Mouse (Mus musculus) CD4-positive helper T cell, adult 2 months (primary cell): ENCODE measurements at regions not wholly inside any gene's neighbourhood (a gene's known extent, or its start where the extent isn't known, plus 50 kb on each side); places are given as distances from the start of the nearest gene placed in this dataset.

Source experiments
- DNase-seq: peaks from one replicate; pipeline ENCODE4 v3.0.0-alpha.2; 2012; ENCODE audit warnings: low read depth, missing footprints, low spot score

DNA sequence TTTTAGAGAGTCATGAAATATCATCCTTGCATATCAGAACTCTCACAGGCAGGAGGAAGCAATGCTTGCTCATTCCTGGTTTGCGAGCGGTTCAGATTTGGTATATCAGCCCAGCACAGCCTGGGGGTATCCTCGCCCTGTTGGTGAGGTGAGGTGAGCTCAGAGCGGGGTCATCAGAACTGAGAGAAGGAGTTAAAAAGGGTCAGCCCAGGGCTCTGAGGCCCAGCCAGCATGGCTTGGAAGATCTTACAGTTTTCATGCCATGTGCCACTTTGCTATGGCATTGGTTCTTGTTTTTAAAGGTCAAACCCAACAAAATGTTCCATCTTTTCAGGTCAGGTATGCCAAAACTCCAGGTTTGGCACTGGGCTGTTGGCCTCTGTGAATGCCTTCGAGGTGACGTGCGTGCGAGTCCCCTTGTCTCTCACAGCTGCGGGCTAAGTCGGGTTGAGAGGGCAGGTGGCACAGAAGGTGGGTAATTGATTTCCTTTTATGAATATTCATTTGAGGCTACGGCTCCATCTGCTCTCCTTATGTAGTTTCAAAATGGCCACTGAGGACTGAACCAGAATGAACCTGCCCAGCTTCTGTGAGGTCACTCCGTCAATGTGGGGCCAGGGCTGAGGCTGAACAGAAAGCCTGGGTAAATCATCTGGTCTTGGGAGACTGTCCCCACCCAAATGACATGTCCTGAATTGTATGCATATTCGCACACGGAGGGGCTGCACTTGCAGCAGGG, 86.3 kb downstream of the Hhipl2 start:
- no peak for DNase-seq

DNA sequence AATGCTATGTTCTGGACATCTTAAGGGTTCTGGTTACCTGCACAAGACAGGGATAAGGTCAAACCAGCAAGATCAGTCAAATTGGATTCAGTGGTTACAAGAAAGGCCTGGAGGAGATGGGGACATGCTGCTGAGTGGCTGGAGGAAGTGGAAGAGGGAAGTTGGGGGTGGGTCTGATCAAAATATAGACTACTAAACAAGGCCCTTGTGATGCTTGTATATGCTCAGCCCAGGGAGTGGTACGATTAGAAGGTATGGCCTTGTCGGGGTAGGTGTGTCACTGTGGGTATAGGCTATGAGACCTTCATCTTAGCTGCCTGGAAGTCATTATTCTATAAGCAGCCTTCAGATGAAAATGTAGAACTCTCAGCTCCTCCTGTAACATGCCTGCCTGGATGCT, 89.9 kb downstream of the Hhipl2 start:
- DNase-seq, result no peak

DNA sequence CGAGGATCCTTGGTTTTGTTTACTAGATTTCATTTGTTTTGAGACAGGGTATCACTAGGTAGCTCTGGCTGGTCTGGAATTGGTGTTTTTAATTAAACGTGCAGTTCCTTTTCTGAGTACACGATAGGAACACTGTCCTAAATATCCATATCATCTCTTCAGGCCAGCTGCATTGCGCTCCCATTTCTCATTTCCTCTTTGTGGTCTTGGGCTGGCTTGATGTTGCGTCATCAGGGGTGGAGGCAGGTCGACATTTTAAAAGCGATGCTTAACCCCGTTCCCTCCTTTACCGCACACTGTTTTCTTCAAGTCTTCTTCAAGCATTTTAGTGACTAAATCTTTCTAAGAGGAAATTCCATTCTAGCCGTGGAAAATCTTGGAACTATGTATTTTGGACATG, 92.7 kb downstream of the Hhipl2 start:
- DNase-seq, result no peak

DNA sequence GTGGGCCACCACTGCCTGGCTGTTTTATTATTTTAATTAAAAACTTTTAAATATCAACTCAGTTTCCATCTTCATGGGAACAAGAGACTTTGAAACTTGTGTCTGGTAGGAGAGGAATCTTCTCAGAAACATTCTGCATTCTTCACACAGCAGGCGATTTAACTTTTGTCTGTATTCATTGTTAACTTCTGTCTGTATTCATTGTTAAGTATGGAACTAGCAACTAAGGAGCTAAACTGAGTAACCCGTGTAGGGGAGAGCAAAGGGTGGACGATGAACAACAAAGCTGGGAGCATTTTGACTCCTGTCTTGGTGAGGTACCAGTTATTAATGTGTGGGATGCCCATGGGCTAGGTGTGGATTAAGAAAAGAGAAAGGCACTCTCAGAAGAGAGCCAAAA, 95.9 kb downstream of the Hhipl2 start:
- no peak for DNase-seq

DNA sequence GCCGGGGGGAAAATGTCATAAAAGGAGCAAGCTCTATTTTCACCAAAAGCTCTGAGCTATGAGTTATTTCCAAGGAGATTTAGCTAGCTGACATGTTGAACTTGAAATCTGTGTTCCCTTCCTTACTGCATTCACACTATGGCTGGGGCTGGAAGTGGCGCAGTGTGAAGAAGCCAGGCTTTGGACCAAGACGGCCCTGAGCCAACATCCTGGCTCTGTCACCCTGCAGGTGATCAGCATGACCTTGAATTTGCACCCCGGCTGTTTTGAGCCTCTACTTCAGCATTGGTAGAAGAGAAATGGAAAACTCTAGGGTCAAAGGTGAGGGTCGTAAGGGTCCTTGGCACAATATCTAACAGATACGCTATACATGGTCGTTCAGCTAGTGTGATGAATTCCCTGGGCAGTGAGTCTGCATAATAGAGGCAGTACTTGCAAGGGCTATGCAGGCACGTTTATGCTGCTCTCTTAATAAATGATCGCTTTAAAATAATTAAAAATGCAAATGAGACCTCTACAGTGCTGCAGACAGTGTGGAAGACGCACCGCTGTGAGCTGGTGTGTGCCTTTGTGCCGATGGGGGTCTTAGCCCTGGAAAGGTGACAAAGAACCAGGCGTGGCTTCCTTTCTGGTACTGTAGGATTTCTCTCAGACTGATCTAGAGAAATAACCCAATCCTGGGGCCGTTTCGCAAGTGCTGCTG, 96.4 kb downstream of the Hhipl2 start:
- DNase-seq, result no peak

DNA sequence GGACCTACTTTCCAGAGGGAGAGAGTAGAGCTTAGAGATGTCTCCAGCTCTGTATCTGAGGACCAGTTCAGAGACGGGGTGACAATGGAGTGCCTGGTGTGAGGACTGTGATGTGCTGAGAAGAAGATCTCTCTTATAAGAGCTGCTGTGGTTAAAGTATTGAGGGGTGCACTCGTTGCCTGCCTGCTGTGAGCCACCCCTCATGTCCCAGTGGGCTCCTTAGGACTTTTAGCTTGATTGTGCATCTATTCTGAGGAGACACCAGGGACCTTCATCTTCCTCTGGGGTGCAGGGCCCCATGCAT, 96.9 kb downstream of the Hhipl2 start:
- no peak for DNase-seq

DNA sequence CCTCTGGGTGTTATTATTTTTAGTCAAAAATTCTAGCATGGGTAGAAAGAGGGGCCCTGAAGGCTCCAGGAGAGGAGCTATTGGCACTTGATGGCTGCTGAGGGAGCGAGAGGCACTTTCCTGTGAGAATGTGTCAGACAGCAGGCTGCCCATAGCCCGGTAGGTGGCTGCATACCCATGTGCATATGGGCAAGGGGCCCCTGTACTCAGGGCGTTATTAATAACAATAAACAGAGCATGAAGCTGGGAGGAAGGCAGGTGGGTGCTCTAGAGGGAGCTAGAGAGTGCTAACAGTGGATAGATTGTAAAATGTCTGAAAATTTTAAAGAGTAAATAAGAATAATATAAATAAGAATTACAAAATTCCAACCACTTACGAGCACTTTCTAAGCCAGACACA, 98.2 kb downstream of the Hhipl2 start:
- DNase-seq, result no peak

DNA sequence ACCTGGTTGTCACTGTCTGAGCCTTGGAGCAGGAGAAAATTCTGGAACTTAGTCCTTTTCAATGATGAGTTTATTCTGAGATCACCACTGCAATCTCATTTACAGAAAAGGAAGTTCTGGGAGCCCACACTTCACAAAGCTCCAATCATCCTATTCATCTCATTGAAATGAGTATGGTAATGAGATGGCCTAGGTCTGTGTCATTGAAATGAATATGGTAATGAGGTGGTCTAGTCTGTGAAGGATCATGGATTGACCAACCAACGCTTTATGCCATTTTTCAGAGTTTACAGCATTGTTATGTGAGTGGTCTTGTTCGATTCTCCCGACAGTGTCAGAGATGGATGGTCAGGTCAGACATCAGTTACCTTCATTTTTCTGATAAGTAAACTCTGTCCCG, 99.2 kb downstream of the Hhipl2 start:
- no peak for DNase-seq

DNA sequence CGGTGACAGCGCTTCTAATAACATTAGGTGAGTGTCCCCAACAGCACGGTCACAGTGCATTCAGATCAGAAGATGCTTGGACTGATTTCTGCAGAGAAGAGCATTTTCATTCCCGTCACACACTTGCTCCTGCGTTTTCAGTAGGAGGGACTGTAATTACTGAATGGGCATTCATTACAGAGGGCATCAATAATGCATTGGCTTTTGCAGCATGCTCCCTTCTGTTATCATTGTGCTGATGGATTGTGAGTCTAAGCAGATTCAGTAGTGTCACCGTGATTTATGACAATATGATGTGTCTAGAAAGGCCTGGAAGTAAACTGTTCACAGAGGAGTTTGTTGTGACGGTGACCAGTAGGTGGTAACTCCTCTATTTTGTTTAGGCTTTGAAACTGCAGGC, 103.6 kb downstream of the Hhipl2 start:
- no peak for DNase-seq

DNA sequence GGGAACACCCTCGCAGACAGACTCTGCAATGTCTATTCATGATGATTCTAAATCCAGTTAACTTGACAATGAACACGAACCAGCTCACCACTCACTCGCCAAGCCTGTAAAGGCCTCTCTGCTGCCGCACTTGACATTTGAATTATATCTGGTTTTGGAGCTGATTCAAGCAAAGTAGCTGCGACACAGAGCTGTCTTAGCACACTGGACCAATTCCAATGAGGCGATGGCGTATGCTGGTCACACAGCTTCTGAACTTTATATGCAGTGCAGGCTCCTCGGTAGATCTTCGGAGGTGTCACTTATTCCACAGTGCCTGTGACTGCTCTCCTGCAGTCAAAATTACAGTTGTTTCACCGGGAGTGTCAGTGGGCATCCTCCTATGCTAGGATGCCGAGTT, 115.4 kb downstream of the Hhipl2 start:
- no peak for DNase-seq

DNA sequence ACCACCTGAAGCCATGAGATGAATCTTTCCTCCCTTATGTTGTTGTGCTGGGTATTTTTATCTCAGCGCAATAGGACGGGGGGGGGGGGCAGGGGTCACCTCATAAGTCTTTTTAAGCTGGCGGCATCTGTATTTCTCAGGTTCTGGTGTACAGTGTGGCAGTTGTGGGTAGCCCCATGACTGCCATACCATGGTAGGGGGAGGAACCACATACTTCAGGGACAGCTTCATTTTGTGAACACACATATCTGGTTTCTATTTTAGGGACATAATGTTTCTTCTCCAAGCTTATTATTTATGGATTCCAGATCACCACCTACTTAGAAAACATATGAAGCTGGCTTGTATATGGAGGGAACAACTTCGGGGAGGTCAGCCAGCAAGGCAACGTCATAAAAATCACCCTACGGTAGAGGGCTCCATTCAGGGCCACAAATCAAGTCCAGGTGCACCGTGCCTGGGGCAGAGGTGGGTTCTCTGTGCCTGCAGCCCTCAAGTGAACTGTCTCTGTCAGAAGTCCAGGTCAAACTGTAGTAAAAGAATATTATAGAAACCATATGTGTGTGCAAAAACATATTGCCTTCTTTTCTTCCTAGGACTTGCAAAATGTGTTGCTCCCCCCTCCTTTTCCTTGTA, 130.9 kb downstream of the Hhipl2 start:
- peak; percentile 5 for DNase-seq

DNA sequence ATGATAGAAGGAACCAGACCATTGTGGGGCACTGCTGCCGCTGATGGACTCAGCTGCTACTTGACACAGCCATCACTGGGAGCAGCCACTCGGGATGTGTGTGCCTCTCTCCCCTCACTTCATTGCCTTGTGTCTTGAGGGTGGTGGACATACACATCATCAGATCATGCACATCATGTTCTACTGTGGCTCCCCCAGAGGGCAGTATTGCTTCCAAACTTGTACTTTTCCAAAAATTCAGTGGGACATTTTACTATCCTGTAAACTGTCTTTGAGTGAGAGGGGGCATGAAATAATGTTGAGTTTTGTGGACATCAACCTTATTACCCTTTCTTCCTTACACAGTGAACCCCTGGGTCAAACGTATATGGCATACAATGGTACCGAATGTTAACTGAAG, 134.6 kb downstream of the Hhipl2 start:
- DNase-seq, result no peak

DNA sequence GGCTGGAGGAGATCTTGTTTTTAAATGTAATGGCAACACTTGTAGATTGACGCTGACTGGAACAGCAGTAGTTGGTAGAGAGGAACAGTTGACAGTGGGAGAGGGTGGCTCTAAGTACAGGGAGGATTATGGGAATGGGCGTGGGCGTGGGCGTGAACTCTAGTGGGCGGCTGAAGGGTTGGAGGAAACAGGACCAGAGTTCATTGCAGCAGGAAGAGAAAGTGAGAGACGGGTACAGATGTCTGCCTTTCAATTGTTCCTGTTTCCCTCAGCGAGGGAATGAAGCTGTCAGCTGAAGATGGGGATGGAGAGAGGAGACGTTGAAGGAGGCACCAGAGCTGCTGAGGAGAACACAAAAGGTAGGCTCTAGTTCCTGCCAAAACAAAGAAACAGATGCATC, 135.2 kb downstream of the Hhipl2 start:
- DNase-seq, result no peak

DNA sequence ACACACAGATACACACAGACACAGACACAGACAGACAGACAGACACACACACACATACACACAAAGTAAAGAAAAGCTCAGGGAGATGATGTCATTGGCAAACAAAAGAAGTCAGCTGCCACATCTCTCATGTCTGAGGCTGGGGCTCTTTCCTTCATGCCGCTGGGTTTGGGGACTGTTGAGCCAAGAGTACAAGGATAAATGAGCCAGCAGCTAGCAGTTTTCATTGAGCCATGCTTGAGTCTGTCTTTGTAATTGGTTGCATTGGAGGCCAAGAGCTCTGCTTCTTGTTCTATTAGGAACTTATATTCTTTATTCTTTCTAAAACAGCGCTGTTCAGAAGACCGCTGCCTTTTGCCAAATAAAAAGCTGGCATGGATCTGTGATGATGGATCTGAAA, 144.8 kb downstream of the Hhipl2 start:
- DNase-seq, result no peak

DNA sequence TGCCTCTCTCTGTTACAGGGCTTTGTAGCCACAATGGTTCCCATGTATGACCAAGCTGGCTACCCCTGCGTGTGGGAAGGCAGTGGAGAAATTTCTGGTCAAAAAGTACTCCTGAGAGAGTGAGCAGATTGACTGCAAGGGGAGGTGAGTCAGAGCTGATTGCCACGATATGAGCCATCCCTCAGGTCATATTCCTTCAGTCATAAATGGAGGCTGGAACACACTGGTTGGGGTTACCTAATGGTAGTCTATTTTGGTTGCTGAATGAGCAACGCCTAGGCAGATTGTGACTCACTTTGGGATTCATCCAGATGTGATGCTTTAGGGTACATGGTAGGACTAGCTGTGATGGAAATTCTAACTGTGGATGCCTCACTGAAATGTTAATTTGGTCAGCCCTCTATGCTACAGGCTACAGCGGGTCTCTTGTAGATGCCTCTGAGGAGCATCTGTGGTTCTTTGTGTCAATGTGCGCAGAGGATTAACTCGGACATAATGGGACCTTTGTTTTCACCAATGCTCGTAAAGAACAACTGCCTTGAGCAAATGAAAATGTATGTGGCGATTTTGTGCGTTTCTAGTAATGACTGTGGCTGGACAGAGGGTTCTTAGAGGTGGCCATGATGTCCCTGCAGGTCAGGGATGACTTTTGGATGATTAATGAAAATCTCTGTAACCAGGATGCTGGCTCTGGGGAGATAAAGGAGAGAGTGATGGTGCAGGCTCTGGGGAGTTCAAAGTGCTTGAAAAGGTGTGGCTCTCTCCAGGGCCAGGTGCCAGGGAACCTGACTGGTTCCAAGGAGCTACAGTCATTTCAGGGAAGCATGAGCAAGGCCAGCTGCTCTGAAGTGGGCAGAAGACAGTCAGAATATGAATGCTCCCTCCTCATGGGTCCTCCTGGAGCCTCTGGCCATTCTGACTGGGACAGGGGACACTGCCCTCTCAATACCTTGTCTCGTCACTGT, 155.9 kb downstream of the Hhipl2 start:
- DNase-seq, result no peak

DNA sequence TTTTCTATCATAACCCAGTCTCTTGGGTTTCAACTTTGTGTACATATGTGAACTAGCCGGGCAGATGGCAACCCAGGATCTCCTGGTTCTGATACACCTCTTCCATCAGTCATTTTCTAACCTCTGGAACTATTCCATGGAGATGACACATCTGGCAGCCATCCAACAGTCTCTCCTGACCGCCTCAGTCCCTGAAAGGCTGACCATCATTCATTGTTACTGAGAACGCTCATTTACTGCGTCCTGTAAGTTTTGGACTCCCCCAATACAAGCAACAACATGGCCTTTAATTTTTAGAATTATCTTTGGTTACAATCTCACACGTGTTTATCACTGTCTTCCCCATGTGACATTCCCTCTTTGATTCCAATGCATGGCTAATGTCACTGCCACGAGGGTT, 166.8 kb downstream of the Hhipl2 start:
- DNase-seq, result no peak

DNA sequence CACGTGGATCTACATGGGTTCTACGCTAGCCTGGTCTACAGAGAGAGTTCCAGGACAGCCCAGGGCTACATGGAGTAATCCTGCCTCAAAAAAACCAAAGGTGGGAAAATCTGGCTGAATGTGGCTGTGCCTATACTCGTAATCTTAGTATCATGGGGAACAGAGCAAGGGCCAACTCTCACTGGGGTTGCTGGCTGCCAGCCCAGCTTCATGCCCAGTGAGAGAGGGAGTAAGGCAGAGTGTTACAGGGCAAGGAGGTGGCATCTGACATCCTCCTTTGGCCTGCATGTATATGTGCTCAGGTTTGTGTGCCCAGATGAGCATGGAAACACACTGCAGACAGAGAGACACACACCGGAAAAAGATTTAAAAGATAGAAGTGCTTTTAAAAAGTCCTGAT, 168.4 kb downstream of the Hhipl2 start:
- no peak for DNase-seq

DNA sequence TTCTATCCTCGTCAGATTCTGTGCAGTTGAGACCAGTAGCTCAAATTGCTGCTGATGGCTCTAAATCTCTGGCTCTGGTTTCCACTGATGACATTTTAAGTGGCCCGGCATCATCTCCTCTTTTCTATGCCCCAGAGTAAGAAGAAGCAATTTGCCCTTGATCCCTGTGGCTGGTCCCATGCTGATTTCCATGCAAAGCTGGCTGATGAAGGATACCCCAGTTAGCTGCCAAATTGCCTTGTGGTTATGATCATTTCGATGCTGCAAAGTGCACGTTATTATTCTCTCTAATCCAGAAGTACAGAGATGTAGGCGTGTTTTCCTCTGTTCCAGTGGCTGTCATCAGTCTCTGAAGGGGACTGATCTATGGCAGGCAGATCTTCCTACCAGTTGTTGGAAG, 177.3 kb downstream of the Hhipl2 start:
- DNase-seq, result no peak

DNA sequence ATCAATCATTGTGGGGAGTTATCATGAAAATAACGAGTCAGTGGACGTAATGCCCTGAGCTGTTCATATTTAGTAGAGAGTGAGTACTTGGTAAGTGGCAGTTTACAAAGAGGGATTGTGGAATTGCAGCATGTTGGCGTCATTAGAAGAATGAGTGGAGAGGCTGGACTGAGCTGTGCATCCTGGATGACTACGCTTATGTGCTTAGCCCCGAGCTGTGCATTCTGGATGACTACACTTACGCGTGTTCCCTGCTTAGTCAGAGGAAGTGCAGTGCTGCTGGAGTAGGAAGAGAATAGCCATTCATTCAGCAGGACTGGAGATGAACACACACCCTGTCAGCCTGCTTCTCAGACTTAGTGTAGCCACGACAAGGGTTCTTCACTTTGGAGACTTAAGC, 182.5 kb downstream of the Hhipl2 start:
- DNase-seq, result no peak

DNA sequence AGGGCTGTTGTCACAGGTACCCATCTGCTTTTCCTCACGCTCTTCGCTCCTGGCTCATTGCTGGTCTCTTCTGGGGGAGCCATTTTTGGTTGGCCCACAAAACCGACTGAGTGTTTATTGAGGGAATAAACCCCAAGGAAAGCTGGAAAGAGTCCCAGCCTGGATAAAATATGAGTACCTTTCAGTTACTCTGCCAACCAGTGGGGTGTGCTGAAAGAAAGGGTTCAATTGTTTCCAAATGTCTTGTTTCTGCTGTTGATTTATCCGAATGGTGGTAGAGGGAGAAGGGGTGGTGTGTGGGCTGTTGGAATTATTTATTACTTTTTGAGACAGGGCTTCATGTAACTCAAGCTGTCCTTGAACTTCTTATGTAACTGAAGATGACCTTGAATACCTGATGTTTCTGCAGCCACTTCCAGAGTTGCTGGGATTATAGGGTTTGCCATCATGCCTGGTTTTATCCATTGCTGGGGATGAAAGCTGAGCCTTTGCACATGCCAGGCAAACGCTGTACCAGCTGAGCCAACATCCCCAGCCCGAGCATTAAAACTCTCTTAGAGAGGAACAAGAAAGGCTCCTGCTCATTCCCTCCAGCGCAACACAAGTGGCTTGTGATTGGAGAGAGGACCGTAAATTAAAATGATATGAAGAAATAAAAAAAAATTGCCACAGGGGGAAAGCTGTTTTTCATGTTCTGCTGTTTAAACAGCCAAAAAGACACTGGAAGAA, 194.1 kb downstream of the Hhipl2 start:
- DNase-seq, result no peak

DNA sequence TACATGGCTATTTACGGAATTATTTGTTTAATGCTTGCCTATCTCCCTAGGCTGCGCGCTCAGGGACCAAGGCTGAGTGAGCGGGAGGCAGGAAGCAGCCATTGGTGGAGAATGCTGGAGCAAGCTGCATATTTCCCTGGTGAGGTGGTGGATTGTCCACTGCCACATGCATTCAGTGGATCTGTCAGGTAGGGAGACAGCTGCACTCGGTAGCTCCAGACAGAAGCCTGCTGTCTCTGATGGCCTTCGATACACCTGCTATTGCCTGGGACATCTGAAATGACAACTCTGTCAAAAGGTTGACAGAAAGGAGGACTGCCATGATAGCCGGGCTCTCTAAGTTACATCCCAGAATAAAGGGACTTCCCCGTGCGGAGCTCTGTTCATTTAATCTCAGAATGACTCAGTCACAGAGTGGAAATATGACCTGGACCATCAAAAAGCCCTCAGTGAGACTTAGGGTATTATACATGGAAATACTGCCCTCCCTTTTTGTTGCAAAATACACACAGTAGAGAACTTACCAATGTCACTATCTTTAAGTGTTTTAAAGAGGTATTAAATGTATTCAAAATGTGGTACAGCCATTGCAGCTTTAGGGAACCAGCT, 201.5 kb downstream of the Hhipl2 start:
- no peak for DNase-seq
